Mouse (Mus musculus) cerebellum, postnatal 36 days (tissue): ENCODE results near the gene Cebpg.

Experiments
- DNase-seq, 2 experiments: peaks; one replicate each; pipeline ENCODE4 v3.0.0; 2021 to 2022; ENCODE audit warnings: mixed read lengths in 2 of 2

The Cebpg gene

GRCm38 (mm10) chr7:35023251-35023650 lies 33.1 kb downstream of the Cebpg start:
- DNase-seq: no peak

DNA sequence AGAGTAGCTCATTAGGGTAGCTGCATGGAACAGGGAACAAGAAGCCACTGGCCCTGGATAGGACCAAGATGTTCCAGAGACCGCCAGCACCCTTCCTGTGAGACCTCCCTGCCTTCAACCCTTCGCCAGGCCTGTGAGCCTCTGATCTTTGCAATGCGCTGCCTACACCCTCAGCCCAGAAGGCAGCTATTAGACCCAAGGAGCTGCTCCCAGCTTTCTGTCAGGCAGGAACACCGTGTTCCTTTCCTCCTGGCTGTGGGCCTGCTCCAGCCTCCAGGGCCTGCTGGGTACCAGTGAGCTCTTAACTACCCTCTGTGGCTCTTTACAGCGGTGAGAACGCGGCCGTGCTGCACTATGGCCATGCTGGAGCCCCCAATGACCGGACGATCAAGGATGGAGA lies 35.0 kb downstream of the Cebpg start:
- no peak for DNase-seq

DNA sequence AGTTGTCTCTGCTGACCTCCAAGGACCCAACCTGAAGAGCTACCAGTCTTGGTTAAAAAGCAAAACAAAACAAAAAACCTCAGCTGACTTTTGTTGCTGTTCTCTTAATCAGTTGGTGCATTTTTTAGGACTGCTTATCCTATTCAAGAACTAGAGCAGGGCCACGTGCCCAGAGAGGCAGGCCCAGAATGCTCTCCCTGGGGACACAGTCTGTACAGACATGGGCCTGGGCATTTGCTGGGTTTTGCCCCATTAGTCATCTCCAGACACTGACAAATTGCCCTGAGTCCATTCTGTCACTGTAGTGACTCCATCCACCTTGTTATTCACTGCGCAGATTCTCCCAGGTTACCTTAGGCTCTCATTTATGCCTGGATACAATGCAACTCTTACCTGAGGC lies 41.1 kb downstream of the Cebpg start:
- no peak for DNase-seq

GRCm38 (mm10) chr7:35013228-35013627 lies 43.1 kb downstream of the Cebpg start:
- DNase-seq: no peak

DNA sequence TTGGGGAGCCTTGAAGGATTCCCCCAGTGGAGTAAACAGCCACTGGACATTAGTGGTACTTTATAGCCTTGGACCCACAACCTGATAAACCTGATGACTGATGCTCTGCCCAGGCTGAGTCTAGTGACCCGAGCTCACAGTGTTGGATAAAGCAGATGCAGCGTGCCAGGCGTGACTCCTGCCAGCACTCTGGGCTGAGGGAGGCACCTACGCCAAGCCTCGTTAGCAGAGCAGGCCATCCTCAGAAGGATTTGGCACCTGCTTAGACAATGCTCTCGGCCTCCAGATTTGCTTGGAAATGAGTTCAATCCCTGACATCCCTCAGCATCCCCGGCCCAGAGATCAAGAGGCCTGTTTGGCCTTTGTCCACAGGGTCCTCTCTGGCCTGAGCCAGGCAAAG lies 49.7 kb downstream of the Cebpg start:
- no peak for DNase-seq

- DNase-seq: no peak
Measured at GRCm38 (mm10) chr7:35003171-35003737, 53.1 kb downstream of the Cebpg start.

- DNase-seq: peak; percentile 27 to 35
Measured at GRCm38 (mm10) chr7:35000839-35001238, 55.5 kb downstream of the Cebpg start.
